Mouse (Mus musculus) ES-Bruce4 (cell line): ENCODE results near the gene Phf2.

Experiments
- CTCF ChIP-seq: IDR thresholded peaks from one replicate; pipeline ENCODE4 v1.8.1; 2011; ENCODE audit warnings: low read depth, low read length
- POLR2A ChIP-seq: IDR thresholded peaks from one replicate; pipeline ENCODE4 v1.8.1; 2011; ENCODE audit warnings: low read length; ENCODE audit not compliant: insufficient read depth

DNA sequence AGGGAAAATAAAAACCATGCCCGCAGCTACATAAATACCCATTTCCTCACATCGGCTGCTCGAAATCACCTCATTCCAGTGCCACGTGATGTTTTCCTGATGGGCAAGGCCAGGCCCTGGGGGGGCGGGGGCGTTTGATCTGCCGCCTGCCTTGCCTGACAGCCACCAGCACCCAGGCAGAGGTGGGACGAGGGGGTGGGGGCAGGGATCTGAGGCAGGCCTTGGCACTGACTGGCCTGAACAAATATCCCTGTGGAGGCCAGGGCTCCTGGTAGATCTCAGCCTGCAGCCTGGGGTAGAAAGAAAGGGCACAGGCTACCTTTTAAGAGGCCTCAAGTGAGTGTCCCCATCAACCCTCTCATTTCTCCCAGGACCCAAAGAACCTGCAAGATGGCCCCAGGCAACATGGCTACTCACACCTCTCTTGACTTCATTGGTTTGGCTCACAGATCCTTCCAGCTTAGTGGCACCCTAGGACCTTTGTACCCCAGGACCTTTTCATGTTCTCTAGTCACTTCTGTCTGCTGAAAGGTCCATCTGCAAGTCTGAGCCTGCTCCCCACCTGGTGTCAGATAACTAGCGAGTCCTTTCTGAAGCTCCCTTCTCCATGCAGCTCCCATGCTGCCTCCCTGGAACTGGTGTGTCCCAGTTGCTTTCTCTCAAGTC lies 90.4 kb downstream of the Phf2 start:
- TF ChIP-seq CTCF (no peak), POLR2A (no peak)
